In genomic region chr17:80096043-80096719, GRCm38 (mm10) we compare ENCODE assay signal across 8 mouse cellular contexts. TPM values are rescaled to one million over a fixed set of nuclear protein-coding genes. Genes with fewer than 3 reads are reported as not detected.
DNase-seq lines count a peak whose midpoint lies in the region; ATAC-seq lines count a peak whose summit lies in the region.

No protein-coding gene starts in this region.

- peak; percentile 71 for DNase-seq in ZHBTc4 (ENCODE audit: low read depth, low spot score)
- peak; percentile 24 for DNase-seq in gastrocnemius, postnatal 25 days
- DNase-seq in intestine, embryonic 14.5 days (ENCODE audit: low spot score): peak; percentile 71
- DNase-seq in left cerebral cortex, postnatal 14 days (ENCODE audit: low spot score in 2 of 2): peak; percentile 55 to 56
- DNase-seq in retina, postnatal 7 days (ENCODE audit: low read depth, low spot score): peak; percentile 33
- no peak for DNase-seq in spleen, postnatal 4 days (ENCODE audit: low spot score in 2 of 2)

- H3K4me2 ChIP-seq in intestine, embryonic 14.5 days (ENCODE audit: low read length): peak overlapping the region; percentile 47

- intact Hi-C loops in left cerebral cortex, postnatal 14 days (cut with DNase I): no loop called here

- ATAC-seq in common myeloid progenitor, adult 5-6 weeks (replicated peaks; ENCODE audit: low read depth, poor library complexity, severe bottlenecking): peak; percentile 77
- ATAC-seq in intestine, embryonic 14.5 days (replicated peaks; ENCODE audit: low FRiP score, low TSS enrichment, low read depth): peak; percentile 59; the same call in 1 of the 2 replicates
- ATAC-seq in megakaryocyte, adult 5-6 weeks (ENCODE audit: poor library complexity, severe bottlenecking): peak; percentile 46

- H3K4me3 ChIP-seq in intestine, embryonic 14.5 days (ENCODE audit: low read depth, low read length): 0 out of 2 replicates have a peak overlapping the region, but pooled peaks have one; percentile 8

- peaks cover 7% of the 10 kb centered on the region for H3K4me1 ChIP-seq in intestine, embryonic 14.5 days (replicated peaks; ENCODE audit: control insufficient read depth, insufficient read depth, low read length)

- H3K36me3 ChIP-seq in intestine, embryonic 14.5 days (ENCODE audit: control insufficient read depth, insufficient read depth, low read length): no peaks in the 10 kb centered on the region

- H3K27me3 ChIP-seq in intestine, embryonic 14.5 days (replicated peaks; ENCODE audit: control insufficient read depth, insufficient read depth, low read length): no peaks in the 10 kb centered on the region

- 11% methylated on average over 20 of the region's 20 CpGs for WGBS in intestine, embryonic 14.5 days

- H3K9me3 ChIP-seq in intestine, embryonic 14.5 days (ENCODE audit: control insufficient read depth, low read length): no peaks in the 10 kb centered on the region

- 0 out of 2 replicates have a peak overlapping the region, but pooled peaks have one; percentile 8 for H3K9ac ChIP-seq in intestine, embryonic 14.5 days (ENCODE audit: low read length)

- H3K27ac ChIP-seq in intestine, embryonic 14.5 days (ENCODE audit: low read depth): no peak overlapping the region

RNA-seq across cellular contexts. Expression of gene Galm, which starts 31.1 kb away (rescaled TPM):
- total RNA-seq in common myeloid progenitor, adult 5-6 weeks (2017): 2.3 and 3.1 TPM in 2 replicates
- 1 to 10 TPM; 1.3 to 2.7 TPM for total RNA-seq in gastrocnemius, postnatal 25 days (2021)
- polyA plus RNA-seq in intestine, embryonic 14.5 days (2014; fragmentation: Nextera tagmentation; extraction: Ambion mirVana): 35.1 and 38.4 TPM in 2 replicates
- total RNA-seq in left cerebral cortex, postnatal 14 days (2021): 1 to 10 TPM; 2.1 to 2.5 TPM
- total RNA-seq in megakaryocyte, adult 5-6 weeks (2015): 6.3 and 8.2 TPM in 2 replicates
- 3.0 and 5.1 TPM in 2 replicates for total RNA-seq in megakaryocyte, adult 5-6 weeks (2017)

RNA-seq across cellular contexts. Expression of gene Hnrnpll, which starts 34.0 kb away (rescaled TPM):
- total RNA-seq in common myeloid progenitor, adult 5-6 weeks (2017): 49.3 and 53.9 TPM in 2 replicates
- total RNA-seq in gastrocnemius, postnatal 25 days (2021): 10 to 100 TPM; 13.7 to 14.6 TPM
- polyA plus RNA-seq in intestine, embryonic 14.5 days (2014; fragmentation: Nextera tagmentation; extraction: Ambion mirVana): 58.4 and 59.1 TPM in 2 replicates
- 10 to 100 TPM; 59.4 to 60.9 TPM for total RNA-seq in left cerebral cortex, postnatal 14 days (2021)
- 97.4 and 108 TPM in 2 replicates for total RNA-seq in megakaryocyte, adult 5-6 weeks (2015)
- total RNA-seq in megakaryocyte, adult 5-6 weeks (2017): 53.1 and 65.2 TPM in 2 replicates

Comparison
In these comparisons a context has a peak if more than half of its experiments do, and no peak if none do; other contexts are left out.
1. DNase-seq: peak in ZHBTc4 (single experiment), gastrocnemius, postnatal 25 days (single experiment), intestine, embryonic 14.5 days (single experiment), left cerebral cortex, postnatal 14 days (2 of 2) and retina, postnatal 7 days (single experiment); none in spleen, postnatal 4 days (0 of 2).
2. Peak in every context shown above with its lines, with median percentiles within 50 percentile points of each other: ATAC-seq.